Mouse (Mus musculus) CH12.LX (cell line): ENCODE measurements around the gene Zkscan4. TPM values are rescaled to one million over a fixed set of nuclear protein-coding genes. Genes with fewer than 3 reads are reported as not detected.
"Not testable (repeated sequence)": the region's sequence is repeated elsewhere in the genome, so short reads cannot be mapped to it uniquely, and the experiment has no call there.

Experiments
- DNase-seq: peaks from one replicate; pipeline ENCODE4 v3.0.0-alpha.2; 2013; ENCODE audit errors: extremely low read depth
- H3K27ac ChIP-seq: 2 replicates; pipeline ENCODE4 v1.5.1; 2012; ENCODE audit warnings: low read depth, mild to moderate bottlenecking, control low read depth, moderate library complexity; ENCODE audit not compliant: insufficient read depth
- H3K27me3 ChIP-seq: replicated peaks from 2 replicates; pipeline ENCODE3; 2012; ENCODE audit warnings: inconsistent platforms
- H3K36me3 ChIP-seq, 2 experiments: replicated peaks in 1 of 2; 2 replicates each; pipeline versions ENCODE3 to v1.6.1; 2012; ENCODE audit warnings: inconsistent platforms in 1 of 2, low read length in 1 of 2, mild to moderate bottlenecking in 1 of 2, mixed read lengths in 1 of 2, moderate library complexity in 1 of 2; ENCODE audit not compliant: control insufficient read depth in 1 of 2, insufficient read depth in 1 of 2
- H3K4me1 ChIP-seq, 2 experiments: 2 replicates each; pipeline ENCODE4 v1.6.1; 2012; ENCODE audit warnings: inconsistent platforms in 1 of 2, moderate library complexity in 1 of 2; ENCODE audit not compliant: insufficient read depth in 2 of 2, control insufficient read depth in 1 of 2
- H3K4me2 ChIP-seq: 2 replicates; pipeline ENCODE4 v1.6.1; 2012; ENCODE audit warnings: low read depth, mild to moderate bottlenecking, control low read depth; ENCODE audit not compliant: poor library complexity, insufficient read depth, severe bottlenecking
- H3K4me3 ChIP-seq, 3 experiments: fragments of 150-350 bp in 1 of 3; sonication (generic) in 1 of 3; replicated peaks in 1 of 3; 2 replicates each; pipeline versions ENCODE3 to v1.5.1; 2011 to 2012; ENCODE audit warnings: low read depth in 2 of 3, low read length in 2 of 3, mild to moderate bottlenecking in 2 of 3, moderate library complexity in 2 of 3, control low read depth in 1 of 3, improper control_type of control experiment in 1 of 3, inconsistent platforms in 1 of 3, mixed read lengths in 1 of 3; ENCODE audit not compliant: poor library complexity in 1 of 3
- H3K79me2 ChIP-seq: replicated peaks from 2 replicates; pipeline ENCODE4 v1.6.1; 2012; ENCODE audit warnings: mild to moderate bottlenecking, moderate library complexity; ENCODE audit not compliant: control insufficient read depth, poor library complexity, insufficient read depth, severe bottlenecking; ENCODE audit errors: extremely low read depth
- H3K9ac ChIP-seq: 2 replicates; pipeline ENCODE4 v1.6.1; 2012; ENCODE audit warnings: low read depth, mild to moderate bottlenecking, control low read depth, moderate library complexity; ENCODE audit not compliant: insufficient read depth
- H3K9me3 ChIP-seq: replicated peaks from 2 replicates; pipeline ENCODE3; 2012; ENCODE audit warnings: low read length, inconsistent platforms, mixed read lengths
- BHLHE40 ChIP-seq: IDR thresholded peaks from 2 replicates; pipeline ENCODE4 v1.6.1; 2011; ENCODE audit warnings: mild to moderate bottlenecking, low read depth, low read length, improper control_type of control experiment
- CHD1 ChIP-seq: IDR thresholded peaks from 2 replicates; pipeline ENCODE4 v1.6.1; 2012; ENCODE audit warnings: low read depth, low read length, improper control_type of control experiment, inconsistent platforms
- CHD2 ChIP-seq: IDR thresholded peaks from 2 replicates; pipeline ENCODE4 v1.6.1; 2011; ENCODE audit warnings: low read length, improper control_type of control experiment
- CTCF ChIP-seq, 2 experiments: IDR thresholded peaks in 1 of 2; conservative IDR thresholded peaks in 1 of 2; 2 replicates each; pipeline ENCODE4 v1.5.1; 2011 to 2012; ENCODE audit warnings: low read depth in 2 of 2, low read length in 2 of 2, improper control_type of control experiment in 1 of 2, inconsistent platforms in 1 of 2, mild to moderate bottlenecking in 1 of 2, moderate library complexity in 1 of 2
- JUN ChIP-seq: IDR thresholded peaks from 2 replicates; pipeline ENCODE4 v1.6.1; 2011; ENCODE audit warnings: low read depth, mild to moderate bottlenecking, low read length, improper control_type of control experiment, moderate library complexity; ENCODE audit not compliant: insufficient read depth
- MAFK ChIP-seq: IDR thresholded peaks from 2 replicates; pipeline ENCODE4 v1.6.1; 2011; ENCODE audit warnings: low read length, improper control_type of control experiment; ENCODE audit not compliant: insufficient replicate concordance
- MAX ChIP-seq: IDR thresholded peaks from 2 replicates; pipeline ENCODE4 v1.6.1; 2011; ENCODE audit warnings: low read length, improper control_type of control experiment
- MEF2A ChIP-seq: IDR thresholded peaks from 2 replicates; pipeline ENCODE4 v1.6.1; 2014; ENCODE audit warnings: low read depth, mild to moderate bottlenecking, inconsistent platforms, low read length, improper control_type of control experiment, borderline replicate concordance
- MXI1 ChIP-seq: IDR thresholded peaks from 2 replicates; pipeline ENCODE4 v1.6.1; 2011; ENCODE audit warnings: mild to moderate bottlenecking, low read depth, low read length, improper control_type of control experiment
- NRF1 ChIP-seq: IDR thresholded peaks from 2 replicates; pipeline ENCODE4 v1.6.1; 2014; ENCODE audit warnings: low read depth, mild to moderate bottlenecking, inconsistent platforms, low read length, improper control_type of control experiment, moderate library complexity
- PAX5 ChIP-seq: IDR thresholded peaks from 2 replicates; pipeline ENCODE4 v1.6.1; 2012; ENCODE audit warnings: low read length, inconsistent platforms, mixed read lengths
- POLR2A ChIP-seq: IDR thresholded peaks from 2 replicates; pipeline ENCODE4 v1.6.1; 2011; ENCODE audit warnings: low read depth, mild to moderate bottlenecking, improper control_type of control experiment, low read length
- TCF12 ChIP-seq: IDR thresholded peaks from 2 replicates; pipeline ENCODE4 v1.6.1; 2014; ENCODE audit warnings: low read depth, mild to moderate bottlenecking, inconsistent platforms, low read length, improper control_type of control experiment
- UBTF ChIP-seq: IDR thresholded peaks from 2 replicates; pipeline ENCODE4 v1.6.1; 2012; ENCODE audit warnings: low read depth, mild to moderate bottlenecking, inconsistent platforms, low read length, improper control_type of control experiment, moderate library complexity
- USF1 ChIP-seq: IDR thresholded peaks from 2 replicates; pipeline ENCODE4 v1.6.1; 2014; ENCODE audit warnings: low read depth, mild to moderate bottlenecking, inconsistent platforms, low read length, improper control_type of control experiment
- USF2 ChIP-seq: conservative IDR thresholded peaks from 2 replicates; pipeline ENCODE4 v1.6.1; 2011; ENCODE audit warnings: low read depth, low read length, improper control_type of control experiment
- ZC3H11A ChIP-seq: IDR thresholded peaks from 2 replicates; pipeline ENCODE4 v1.6.1; 2012; ENCODE audit warnings: low read depth, mild to moderate bottlenecking, inconsistent platforms, low read length, improper control_type of control experiment
- ZMIZ1 ChIP-seq: IDR thresholded peaks from 2 replicates; pipeline ENCODE4 v1.6.1; 2012; ENCODE audit warnings: low read depth, mild to moderate bottlenecking, inconsistent platforms, low read length, improper control_type of control experiment
- dilution Hi-C: fragments of 300-500 bp; cut with MboI; formaldehyde crosslinking; loops from 2 replicates; pipeline ENCODE4 v1.14.3; 2020; ENCODE audit warnings: low sequenced_read_pairs; ENCODE audit not compliant: extremely low pct_unique_long_range_greater_than_20kb, extremely low pct_ligation_motif_present
- in situ Hi-C: fragments of 300-500 bp; cut with MboI; formaldehyde crosslinking; loops from 3 replicates; pipeline ENCODE4 v1.14.3; 2019; ENCODE audit warnings: low sequenced_read_pairs, low pct_ligation_motif_present, low pct_unique_long_range_greater_than_20kb, mixed read lengths
- polyA plus RNA-seq: library from polyadenylated mRNA; unstranded; fragments of >175 nt; gene quantifications from 2 replicates; pipeline ENCODE4 v1.2.1, GENCODE M21; 2012; ENCODE audit warnings: low read depth; ENCODE audit not compliant: insufficient read length
- total RNA-seq, 2 experiments: library from RNA; depleted of rRNA; stranded (reverse); fragments of 300-350 nt in 1 of 2; fragments of >200 nt in 1 of 2; gene quantifications; 2 replicates each; pipeline ENCODE4 v1.2.3; 2012 to 2014

The Zkscan4 gene
- total and polyA plus RNA-seq, 3 experiments = not detected

DNA sequence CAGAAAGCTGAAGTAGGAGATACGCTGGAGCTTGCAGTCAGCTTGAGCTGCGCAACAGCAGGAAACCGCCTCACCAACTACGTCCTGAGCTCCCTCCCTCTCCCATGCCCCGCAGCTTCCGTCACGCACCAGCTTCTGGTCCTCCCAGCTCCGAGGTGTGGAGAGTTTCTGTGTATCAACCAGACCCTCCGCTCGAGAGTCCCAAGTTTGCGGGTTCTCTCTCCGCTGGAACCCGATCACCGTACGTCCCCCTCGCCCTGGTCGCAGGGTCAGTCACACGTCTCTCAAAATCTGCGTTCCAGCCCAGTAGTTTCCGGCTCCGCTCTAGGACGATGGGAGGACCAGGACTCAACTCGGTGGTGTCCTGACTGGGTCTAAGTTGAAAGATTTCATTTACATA is 25.3 kb upstream of the Zkscan4 start, which contains the start of gene Zscan26 (continued):
- peak; percentile 23; the same call in 1 of the 2 replicates for TF ChIP-seq ZMIZ1
- no peak for TF ChIP-seq ZC3H11A
- no peak for TF ChIP-seq CTCF (conservative IDR thresholded peaks at IDR 0.05 in 1 of 2, IDR thresholded peaks at IDR 0.05 in 1 of 2; ENCODE audit: low read depth in 2 of 2, low read length in 2 of 2)
- no peak for TF ChIP-seq UBTF
- TF ChIP-seq MEF2A = peak; percentile 28; the same call in 1 of the 2 replicates
- TF ChIP-seq TCF12 = peak; percentile 83
- TF ChIP-seq POLR2A = peak; percentile 91
- TF ChIP-seq MAX = no peak
- no peak for TF ChIP-seq CHD2
- no peak for TF ChIP-seq BHLHE40
- TF ChIP-seq USF1 = no peak
- TF ChIP-seq CHD1 = no peak
- TF ChIP-seq MAFK = no peak
- TF ChIP-seq USF2 = no peak

GRCm38 (mm10) chr13:21454133-21454532 is 24.6 kb upstream of the Zkscan4 start:
- peak overlapping the region; percentile 64; the same call in 1 of the 2 replicates for H3K9ac ChIP-seq
- peaks cover 31% of the 10 kb centered on the region for H3K79me2 ChIP-seq
- no peak overlapping the region for H3K27ac ChIP-seq
- in situ Hi-C loops (loop anchor here (10.0 kb wide), 1 partner anchor 49 kb away; the partner anchor contains the start of gene Zkscan3), dilution Hi-C loops (no loop called here)
- no peaks in the 10 kb centered on the region for H3K9me3 ChIP-seq
- TF ChIP-seq NRF1 = no peak
- TF ChIP-seq ZMIZ1 = no peak
- no peak for TF ChIP-seq JUN
- TF ChIP-seq ZC3H11A = no peak
- peak overlapping the region; percentile 79; the same call in 1 of the 2 replicates for H3K4me2 ChIP-seq
- H3K36me3 ChIP-seq = peaks cover under 1 to 22% of the 10 kb centered on the region in 2 experiments
- H3K27me3 ChIP-seq = no peaks in the 10 kb centered on the region
- H3K4me1 ChIP-seq = peaks cover 0 to 14% of the 10 kb centered on the region in 2 experiments; a peak in 2 of 4 replicates
- peak overlapping the region in 1 of 3 experiments; percentile 83 for H3K4me3 ChIP-seq
- no peak for DNase-seq

DNA sequence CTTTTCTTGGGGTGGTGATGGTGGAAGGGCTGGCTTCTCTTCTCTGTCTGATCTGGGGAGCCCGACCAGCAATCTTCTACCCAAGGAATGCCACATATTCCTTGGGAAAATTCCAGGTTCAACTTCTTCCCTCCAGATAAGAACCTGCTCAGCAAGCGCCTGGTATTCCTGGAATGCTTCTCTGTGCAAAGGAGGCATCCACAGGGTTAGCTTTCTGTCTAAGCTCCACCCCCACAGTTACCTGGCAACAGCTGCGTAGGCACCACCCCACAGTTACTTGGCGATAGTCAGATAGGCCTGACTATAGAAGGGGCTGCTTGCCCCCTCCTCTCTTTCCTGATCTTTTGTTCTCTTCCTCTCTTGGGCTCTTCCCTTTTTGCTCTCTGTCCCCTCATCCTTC is 22.4 kb upstream of the Zkscan4 start:
- dilution Hi-C loops (no loop called here), in situ Hi-C loops (loop anchor here (10.0 kb wide), 1 partner anchor 52 kb away; the partner anchor contains the start of gene Zkscan3)
- H3K4me3 ChIP-seq = no peak overlapping the region
- H3K4me2 ChIP-seq = no peak overlapping the region
- no peak overlapping the region for H3K9ac ChIP-seq
- H3K27ac ChIP-seq = no peak overlapping the region
- H3K9me3 ChIP-seq = no peaks in the 10 kb centered on the region
- peaks cover 6% of the 10 kb centered on the region for H3K27me3 ChIP-seq
- H3K79me2 ChIP-seq = peaks cover 21% of the 10 kb centered on the region
- TF ChIP-seq JUN (no peak), CHD2 (no peak), PAX5 (no peak), MXI1 (no peak), TCF12 (no peak), UBTF (no peak), MAX (no peak)
- H3K4me1 ChIP-seq = peaks cover 0 to 14% of the 10 kb centered on the region in 2 experiments; a peak in 2 of 4 replicates
- H3K36me3 ChIP-seq = peaks cover 0 to 6% of the 10 kb centered on the region in 2 experiments
- no peak for DNase-seq

GRCm38 (mm10) chr13:21462516-21462915 is 16.2 kb upstream of the Zkscan4 start:
- H3K36me3 ChIP-seq, H3K9me3 ChIP-seq, in situ Hi-C loops, H3K4me1 ChIP-seq, H3K9ac ChIP-seq, H3K79me2 ChIP-seq, dilution Hi-C loops, H3K4me2 ChIP-seq, H3K4me3 ChIP-seq, H3K27ac ChIP-seq, H3K27me3 ChIP-seq, DNase-seq: not testable (repeated sequence)
